Mouse (Mus musculus) cortical plate, adult 2 months (tissue): ENCODE measurements at regions not wholly inside any gene's neighbourhood (a gene's known extent, or its start where the extent isn't known, plus 50 kb on each side); places are given as distances from the start of the nearest gene placed in this dataset.

Experiments used
- H3K27ac ChIP-seq: fragments of 200-500 bp; 2 replicates; pipeline ENCODE4 v1.5.1; 2012; ENCODE audit warnings: low read length, control low read depth, inconsistent platforms; ENCODE audit not compliant: insufficient read depth
- H3K4me1 ChIP-seq: fragments of 200-500 bp; 2 replicates; pipeline ENCODE4 v1.6.1; 2011; ENCODE audit warnings: low read length; ENCODE audit not compliant: control insufficient read depth, insufficient read depth
- H3K4me3 ChIP-seq: fragments of 200-500 bp; 2 replicates; pipeline ENCODE4 v1.5.1; 2011; ENCODE audit warnings: mild to moderate bottlenecking, low read length, control low read depth; ENCODE audit not compliant: insufficient read depth
- CTCF ChIP-seq: fragments of 200-500 bp; IDR thresholded peaks from 2 replicates; pipeline ENCODE4 v1.5.1; 2011; ENCODE audit warnings: mild to moderate bottlenecking, control low read depth, low read length; ENCODE audit not compliant: insufficient read depth; ENCODE audit errors: extremely low read depth
- POLR2A ChIP-seq: fragments of 200-500 bp; IDR thresholded peaks from 2 replicates; pipeline ENCODE4 v1.6.1; 2011; ENCODE audit warnings: mild to moderate bottlenecking, low read length, control low read depth; ENCODE audit not compliant: insufficient read depth; ENCODE audit errors: extremely low read depth

GRCm38 (mm10) chr6:99899704-99900103 lies 173.5 kb upstream of the Prok2 start:
- TF ChIP-seq CTCF = no peak
- no peak for TF ChIP-seq POLR2A
- Histone ChIP-seq H3K4me1 (no peaks in the 10 kb centered on the region), H3K27ac (no peak overlapping the region), H3K4me3 (no peak overlapping the region)

- TF ChIP-seq CTCF (no peak), POLR2A (no peak)
- no peak overlapping the region for H3K27ac ChIP-seq
- no peaks in the 10 kb centered on the region for H3K4me1 ChIP-seq
- H3K4me3 ChIP-seq = no peak overlapping the region
Observed at GRCm38 (mm10) chr6:99898077-99898476, 171.9 kb upstream of the Prok2 start.

- H3K27ac ChIP-seq = no peak overlapping the region
- no peak overlapping the region for H3K4me3 ChIP-seq
- TF ChIP-seq POLR2A (no peak), CTCF (no peak)
- no peaks in the 10 kb centered on the region for H3K4me1 ChIP-seq
Observed at GRCm38 (mm10) chr6:99895558-99895957, 169.4 kb upstream of the Prok2 start.

GRCm38 (mm10) chr6:99893936-99894335 lies 167.7 kb upstream of the Prok2 start:
- no peaks in the 10 kb centered on the region for H3K4me1 ChIP-seq
- TF ChIP-seq CTCF (no peak), POLR2A (no peak)
- no peak overlapping the region for H3K4me3 ChIP-seq
- no peak overlapping the region for H3K27ac ChIP-seq

- H3K4me3 ChIP-seq = no peak overlapping the region
- TF ChIP-seq POLR2A (no peak), CTCF (no peak)
- H3K27ac ChIP-seq = no peak overlapping the region
- H3K4me1 ChIP-seq = no peaks in the 10 kb centered on the region
Observed at GRCm38 (mm10) chr6:99892204-99892603, 166.0 kb upstream of the Prok2 start.

GRCm38 (mm10) chr6:99891790-99892189 lies 165.6 kb upstream of the Prok2 start:
- Histone ChIP-seq H3K27ac (no peak overlapping the region), H3K4me3 (no peak overlapping the region), H3K4me1 (no peaks in the 10 kb centered on the region)
- no peak for TF ChIP-seq CTCF
- TF ChIP-seq POLR2A = no peak

GRCm38 (mm10) chr6:99890805-99891204 lies 164.6 kb upstream of the Prok2 start:
- H3K4me3 ChIP-seq = no peak overlapping the region
- no peaks in the 10 kb centered on the region for H3K4me1 ChIP-seq
- no peak for TF ChIP-seq CTCF
- no peak for TF ChIP-seq POLR2A
- no peak overlapping the region for H3K27ac ChIP-seq

GRCm38 (mm10) chr6:99889055-99889454 lies 162.9 kb upstream of the Prok2 start:
- Histone ChIP-seq H3K27ac (no peak overlapping the region), H3K4me3 (no peak overlapping the region), H3K4me1 (no peaks in the 10 kb centered on the region)
- TF ChIP-seq CTCF (no peak), POLR2A (no peak)

GRCm38 (mm10) chr6:99887904-99888303 lies 161.7 kb upstream of the Prok2 start:
- TF ChIP-seq POLR2A (no peak), CTCF (no peak)
- no peaks in the 10 kb centered on the region for H3K4me1 ChIP-seq

GRCm38 (mm10) chr6:99884755-99885154 lies 158.6 kb upstream of the Prok2 start:
- TF ChIP-seq POLR2A (no peak), CTCF (no peak)
- H3K4me1 ChIP-seq = no peaks in the 10 kb centered on the region
- H3K4me3 ChIP-seq = no peak overlapping the region
- H3K27ac ChIP-seq = no peak overlapping the region

More at GRCm38 (mm10) chr6:99887904-99888303, 161.7 kb upstream of the Prok2 start:
- no peak overlapping the region for H3K27ac ChIP-seq
- H3K4me3 ChIP-seq = no peak overlapping the region
